Mouse (Mus musculus): ENCODE results near the gene Tomm70a.

Tomm70a gene

GRCm38 (mm10) chr16:57130752-57131400 lies 9.4 kb downstream of the Tomm70a start:
- POLR2A ChIA-PET: interaction anchor here (0.6 to 4.1 kb wide), 14 partner anchors 8 to 463 kb away, joined by 3 to 24 read pairs (median 5); partner anchors contain the start of genes Nit2 (in 2 of the 4) and Tomm70a (in 2 of the 4)
- CTCF ChIA-PET: interaction anchor here in 1 of 4 experiments (1.9 kb wide), 1 partner anchor 35 kb away, joined by 7 read pairs; no protein-coding TSS in a partner anchor

DNA sequence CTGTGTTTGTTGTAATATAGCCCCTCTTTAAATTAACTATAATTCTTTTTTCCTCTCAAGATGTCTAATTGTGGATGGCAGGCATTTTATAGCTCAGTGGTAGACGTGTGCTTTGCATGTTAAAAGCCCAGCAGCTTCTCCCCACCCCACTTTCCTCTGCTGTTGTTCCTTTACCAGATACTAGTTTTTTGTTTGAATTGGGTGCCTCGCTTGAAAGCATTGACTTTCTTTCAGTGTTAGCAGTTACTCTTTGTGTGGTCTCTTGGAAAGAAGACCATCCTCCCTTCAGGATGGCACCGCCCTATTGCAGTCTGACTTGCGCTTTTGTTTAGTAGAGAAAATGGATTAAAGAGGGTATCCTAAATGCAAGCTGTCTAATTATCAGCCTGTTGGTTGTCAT lies 10.0 kb downstream of the Tomm70a start:
- POLR2A ChIA-PET: interaction anchor here in 3 of 4 experiments (0.6 to 4.1 kb wide), 16 partner anchors 9 to 462 kb away, joined by 3 to 24 read pairs (median 4); partner anchors contain the start of genes Nit2 (in 2 of the 3) and Tomm70a (in 2 of the 3)
- CTCF ChIA-PET: interaction anchor here in 2 of 4 experiments (0.7 to 1.9 kb wide), 2 partner anchors 35 to 981 kb away, joined by 4 to 7 read pairs; no protein-coding TSS in a partner anchor

DNA sequence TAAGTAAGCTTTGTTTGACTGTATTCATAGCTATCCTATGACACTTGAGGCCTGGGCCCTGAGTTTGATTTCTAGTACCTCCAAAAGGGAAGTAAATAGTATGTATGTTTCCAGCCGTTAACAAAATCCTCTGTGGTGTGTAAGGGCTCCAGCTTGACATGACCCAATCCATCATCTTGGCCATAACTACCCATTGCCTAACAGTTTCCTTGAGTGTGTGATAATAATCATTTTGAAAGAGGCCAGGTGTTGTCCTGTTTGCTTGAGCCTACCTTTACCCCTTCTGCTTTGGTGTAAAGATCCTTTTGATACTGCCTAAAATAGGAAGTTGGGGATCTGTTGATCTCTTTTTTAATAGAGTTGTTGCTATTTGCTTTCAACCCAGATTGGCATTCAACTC lies 10.8 kb downstream of the Tomm70a start:
- ChIA-PET POLR2A (interaction anchor here in 3 of 4 experiments (0.6 to 4.1 kb wide), 9 partner anchors 8 to 44 kb away, joined by 3 to 24 read pairs (median 6); partner anchors contain the start of genes Tomm70a (in 2 of the 3) and Nit2 (in 1 of the 3)), CTCF (no interaction called here)

DNA sequence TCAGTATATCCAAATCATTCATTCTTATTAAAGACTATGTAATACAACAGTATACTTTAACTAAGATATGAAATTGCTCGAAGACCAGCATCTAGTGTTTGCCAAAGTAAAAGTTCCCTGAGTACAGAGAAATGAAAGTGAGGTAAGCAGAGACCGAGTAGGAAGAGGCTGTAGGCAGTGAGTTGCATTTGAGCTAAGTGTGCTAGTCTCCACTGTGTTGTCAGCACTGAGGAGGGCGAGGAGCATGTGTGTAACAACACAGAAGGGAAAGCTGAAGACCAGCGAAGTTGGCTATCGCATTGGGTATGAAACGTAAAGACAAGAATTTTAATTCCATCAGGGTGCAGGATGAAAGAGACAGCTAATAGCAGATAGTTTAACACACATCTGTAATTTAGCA lies 12.1 kb downstream of the Tomm70a start:
- CTCF ChIA-PET: no interaction called here

DNA sequence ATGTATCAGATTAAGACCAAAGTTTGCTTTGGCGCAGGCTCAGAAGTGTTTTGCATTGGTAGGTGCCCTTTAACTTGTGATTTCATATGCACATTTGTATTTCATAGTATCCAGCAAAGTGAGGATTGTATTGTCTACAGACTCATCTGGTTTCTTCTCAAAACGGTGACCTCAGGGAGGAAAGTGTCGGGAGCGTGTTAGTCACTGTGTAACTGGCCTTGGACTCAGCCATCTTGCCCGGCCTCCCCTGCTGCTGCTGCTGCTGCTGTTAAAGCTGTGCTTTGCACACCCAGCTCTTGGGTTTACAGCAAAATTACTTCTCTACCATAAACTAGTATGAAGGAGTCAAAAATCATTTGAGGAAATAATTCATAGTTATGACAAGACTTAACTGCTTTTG lies 23.2 kb downstream of the Tomm70a start:
- ChIA-PET CTCF (no interaction called here), POLR2A (interaction anchor here in 1 of 4 experiments (2.8 kb wide), 1 partner anchor 14 kb away, joined by 6 read pairs; no protein-coding TSS in a partner anchor)

More for the DNA sequence above, 12.1 kb downstream of the Tomm70a start:
- POLR2A ChIA-PET: interaction anchor here in 3 of 4 experiments (0.8 to 4.8 kb wide), 9 partner anchors 10 to 1162 kb away, joined by 3 to 24 read pairs (median 4); partner anchors contain the start of gene Nit2 (in 2 of the 3)

DNA sequence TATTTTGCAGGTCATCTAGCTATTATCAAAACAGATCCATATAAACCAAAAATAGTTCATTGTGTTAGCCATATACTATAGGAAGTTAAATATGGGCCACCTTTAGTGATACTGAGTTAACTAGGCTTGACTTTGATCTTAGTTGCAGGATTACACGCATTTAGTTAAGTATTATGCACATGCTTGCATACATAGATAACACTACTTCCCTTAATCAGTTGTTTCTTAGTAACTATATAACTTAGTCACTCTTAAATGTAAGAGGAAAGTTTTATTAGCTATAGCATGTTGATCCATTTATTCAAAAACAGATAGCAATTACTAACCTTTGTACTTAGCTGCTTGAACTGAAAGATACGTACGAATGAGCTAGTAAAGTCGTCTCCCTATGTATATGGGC lies 29.9 kb downstream of the Tomm70a start:
- CTCF ChIA-PET: interaction anchor here in 1 of 4 experiments (0.8 kb wide), 1 partner anchor 15 kb away, joined by 4 read pairs; no protein-coding TSS in a partner anchor
- POLR2A ChIA-PET: interaction anchor here in 2 of 4 experiments (0.6 to 2.1 kb wide), 6 partner anchors 8 to 29 kb away, joined by 3 to 7 read pairs (median 6); no protein-coding TSS in a partner anchor

GRCm38 (mm10) chr16:57155899-57156298 lies 34.4 kb downstream of the Tomm70a start:
- ChIA-PET CTCF (no interaction called here), POLR2A (interaction anchor here in 3 of 4 experiments (0.8 to 3.9 kb wide), 12 partner anchors 10 to 440 kb away, joined by 3 to 22 read pairs (median 4); partner anchors contain the start of gene Nit2 (in 3 of the 3))

DNA sequence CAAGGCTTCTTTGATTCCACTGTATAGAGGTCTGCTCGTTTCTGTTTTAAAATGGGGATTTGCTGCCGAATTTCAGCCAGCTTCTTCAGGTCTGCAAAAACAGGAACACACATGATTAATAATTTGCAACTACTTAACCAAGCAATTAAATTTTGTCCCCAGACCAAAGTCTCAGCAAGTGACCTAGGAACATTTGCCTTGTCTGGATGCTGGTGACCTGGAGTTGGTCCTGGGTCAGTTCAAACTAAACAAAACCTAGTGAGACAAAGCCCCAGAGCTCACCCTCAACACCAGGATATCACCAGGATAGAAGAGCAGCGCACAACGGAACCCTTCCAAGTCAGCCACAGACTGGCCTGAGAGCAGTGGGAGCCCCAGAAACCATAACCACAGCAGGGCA lies 35.6 kb downstream of the Tomm70a start:
- CTCF ChIA-PET: interaction anchor here in 3 of 4 experiments (1.0 to 1.4 kb wide), 3 partner anchors 9 to 11 kb away, joined by 3 to 7 read pairs (median 3); no protein-coding TSS in a partner anchor
- POLR2A ChIA-PET: interaction anchor here in 2 of 4 experiments (1.0 to 3.9 kb wide), 8 partner anchors 10 to 441 kb away, joined by 3 to 22 read pairs (median 4); partner anchors contain the start of gene Nit2 (in 2 of the 2)

DNA sequence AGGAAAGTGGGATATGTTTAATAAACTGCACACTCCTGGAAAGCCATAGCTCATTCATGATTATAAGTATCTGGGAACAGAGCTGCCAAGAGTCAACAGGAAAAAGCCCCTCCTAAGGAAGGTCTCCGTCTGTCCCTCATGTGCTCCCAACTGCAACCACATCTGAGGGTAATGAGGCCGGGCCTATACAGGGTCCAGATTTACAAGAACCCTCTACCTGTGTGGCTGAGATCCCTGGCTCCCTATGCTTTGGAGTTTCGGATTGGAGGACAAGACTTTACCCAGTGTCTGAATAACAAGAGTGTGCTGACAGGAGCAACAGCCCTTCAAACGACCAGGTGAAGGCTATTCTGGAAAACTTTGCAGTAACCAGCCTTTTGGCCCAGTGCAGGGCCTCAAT lies 36.2 kb downstream of the Tomm70a start:
- ChIA-PET CTCF (interaction anchor here in 3 of 4 experiments (1.0 to 1.4 kb wide), 3 partner anchors 8 to 10 kb away, joined by 3 to 7 read pairs (median 3); no protein-coding TSS in a partner anchor), POLR2A (interaction anchor here in 2 of 4 experiments (1.0 to 3.9 kb wide), 6 partner anchors 9 to 34 kb away, joined by 3 to 22 read pairs (median 6); partner anchors contain the start of gene Nit2 (in 2 of the 2))

DNA sequence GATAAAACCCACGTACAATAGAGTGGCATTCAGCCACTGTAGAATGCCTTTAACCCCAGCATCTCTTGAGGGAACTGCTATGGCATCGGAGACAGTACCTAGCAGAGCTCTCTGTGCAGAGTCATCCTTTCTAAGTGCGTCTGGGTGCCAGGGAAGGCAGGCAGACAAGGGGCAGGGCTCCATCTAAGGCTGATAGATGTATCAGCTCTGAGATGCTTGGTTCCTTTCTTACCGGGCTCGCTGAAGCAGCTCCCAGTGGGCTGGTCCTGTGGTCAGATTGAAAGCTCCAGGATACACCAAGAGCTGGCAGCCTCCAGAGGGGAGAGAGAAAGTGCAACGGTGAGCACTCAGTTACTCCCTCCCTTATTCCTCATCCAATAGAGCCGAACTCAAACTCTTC lies 38.3 kb downstream of the Tomm70a start:
- POLR2A ChIA-PET: interaction anchor here in 2 of 4 experiments (1.1 to 3.5 kb wide), 5 partner anchors 9 to 434 kb away, joined by 3 to 13 read pairs (median 7); no protein-coding TSS in a partner anchor

DNA sequence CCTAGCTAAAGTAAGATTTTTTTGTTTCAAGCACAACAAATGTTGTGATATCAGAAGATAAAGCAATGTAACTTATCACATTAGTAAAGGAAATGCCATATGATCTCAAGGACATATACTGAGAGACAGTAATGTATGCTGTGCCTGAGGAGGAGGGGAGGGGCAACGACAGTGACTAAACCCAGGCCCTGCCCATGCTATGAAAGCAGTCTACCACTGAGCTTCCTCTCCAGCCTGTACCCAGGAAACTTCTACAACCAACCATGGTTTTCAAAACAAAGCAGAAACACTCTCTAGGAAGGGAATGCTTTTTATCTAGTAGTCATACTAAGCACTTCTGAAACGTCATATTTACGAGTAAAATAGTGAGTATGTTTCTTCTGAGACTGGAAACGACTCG lies 41.3 kb downstream of the Tomm70a start:
- POLR2A ChIA-PET: interaction anchor here in 3 of 4 experiments (0.6 to 2.2 kb wide), 4 partner anchors 9 to 36 kb away, joined by 3 to 5 read pairs (median 4); no protein-coding TSS in a partner anchor
- CTCF ChIA-PET: no interaction called here

More for the DNA sequence above, 38.3 kb downstream of the Tomm70a start:
- CTCF ChIA-PET: no interaction called here

DNA sequence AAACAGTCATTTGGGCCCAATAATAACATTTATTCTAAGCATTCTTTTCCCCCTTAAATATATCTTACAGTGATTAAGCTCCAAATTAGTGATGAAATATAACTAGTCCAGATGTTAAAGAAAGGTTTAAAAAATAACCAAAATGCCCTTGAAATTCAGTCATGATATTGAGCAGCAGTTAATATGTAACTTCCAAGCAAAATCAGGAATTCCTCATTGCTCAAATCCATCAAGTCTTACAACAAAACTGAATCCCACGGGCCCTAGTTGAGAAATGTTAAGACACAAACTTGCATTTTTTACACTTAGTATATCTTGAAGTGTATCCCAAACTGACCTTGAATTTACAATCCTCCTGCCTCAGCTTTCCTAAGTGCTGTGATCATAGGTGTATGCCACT lies 42.2 kb downstream of the Tomm70a start:
- POLR2A ChIA-PET: interaction anchor here in 1 of 4 experiments (1.0 to 2.2 kb wide), 6 partner anchors 13 to 45 kb away, joined by 3 to 7 read pairs (median 4); partner anchors contain the start of gene Tomm70a

DNA sequence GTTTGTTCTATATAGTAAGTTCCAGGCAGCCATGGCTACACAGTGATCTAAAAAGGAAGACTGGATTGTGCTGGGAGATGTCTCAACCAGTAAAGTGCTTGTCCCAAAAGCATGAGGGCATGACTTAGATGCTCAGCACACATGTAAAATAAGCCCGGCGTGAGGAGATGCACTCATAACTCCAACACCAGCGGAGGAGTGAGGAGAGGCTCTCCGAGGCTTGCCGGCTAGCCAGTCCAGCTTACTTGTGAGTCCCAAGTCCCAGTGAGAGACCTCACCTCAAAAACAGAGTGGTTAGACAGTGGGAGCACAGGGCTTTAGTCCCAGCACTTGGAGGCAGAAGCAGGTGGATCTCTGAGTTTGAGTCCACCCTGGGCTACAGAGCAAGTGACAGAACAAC lies 43.7 kb downstream of the Tomm70a start:
- ChIA-PET POLR2A (interaction anchor here in 1 of 4 experiments (1.3 to 2.2 kb wide), 2 partner anchors 12 to 29 kb away, joined by 3 to 7 read pairs; no protein-coding TSS in a partner anchor), CTCF (no interaction called here)

More for the DNA sequence above, 42.2 kb downstream of the Tomm70a start:
- CTCF ChIA-PET: interaction anchor here in 1 of 4 experiments (0.6 kb wide), 1 partner anchor 43 kb away, joined by 4 read pairs; no protein-coding TSS in a partner anchor

DNA sequence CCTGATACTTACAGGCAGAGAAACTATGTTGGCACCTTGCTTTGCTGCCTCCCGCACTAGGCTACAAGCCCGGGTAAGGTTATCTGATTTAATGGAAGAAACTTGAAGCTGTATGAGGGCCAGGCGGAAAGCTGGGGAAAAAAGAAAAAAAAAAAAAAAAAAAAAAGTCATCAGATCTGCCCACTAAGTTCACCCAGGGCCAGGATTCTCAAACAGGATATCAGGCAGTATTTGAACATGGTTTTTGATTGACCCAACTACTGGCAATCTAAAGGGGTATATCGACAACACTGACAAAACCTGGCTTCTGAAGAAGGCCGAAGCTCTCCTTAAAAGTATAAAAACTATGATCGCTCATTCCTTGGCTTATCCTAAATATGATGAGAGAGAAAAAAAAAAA lies 44.6 kb downstream of the Tomm70a start:
- CTCF ChIA-PET: interaction anchor here (0.5 to 2.5 kb wide), 29 partner anchors 9 to 952 kb away, joined by 3 to 24 read pairs (median 4); partner anchors contain the start of gene Tomm70a (in 2 of the 4)
- POLR2A ChIA-PET: interaction anchor here (0.6 to 3.5 kb wide), 25 partner anchors 9 to 1197 kb away, joined by 3 to 56 read pairs (median 8); partner anchors contain the start of genes Tbc1d23 (in 2 of the 4), Tomm70a (in 2 of the 4) and Tfg (in 1 of the 4)

DNA sequence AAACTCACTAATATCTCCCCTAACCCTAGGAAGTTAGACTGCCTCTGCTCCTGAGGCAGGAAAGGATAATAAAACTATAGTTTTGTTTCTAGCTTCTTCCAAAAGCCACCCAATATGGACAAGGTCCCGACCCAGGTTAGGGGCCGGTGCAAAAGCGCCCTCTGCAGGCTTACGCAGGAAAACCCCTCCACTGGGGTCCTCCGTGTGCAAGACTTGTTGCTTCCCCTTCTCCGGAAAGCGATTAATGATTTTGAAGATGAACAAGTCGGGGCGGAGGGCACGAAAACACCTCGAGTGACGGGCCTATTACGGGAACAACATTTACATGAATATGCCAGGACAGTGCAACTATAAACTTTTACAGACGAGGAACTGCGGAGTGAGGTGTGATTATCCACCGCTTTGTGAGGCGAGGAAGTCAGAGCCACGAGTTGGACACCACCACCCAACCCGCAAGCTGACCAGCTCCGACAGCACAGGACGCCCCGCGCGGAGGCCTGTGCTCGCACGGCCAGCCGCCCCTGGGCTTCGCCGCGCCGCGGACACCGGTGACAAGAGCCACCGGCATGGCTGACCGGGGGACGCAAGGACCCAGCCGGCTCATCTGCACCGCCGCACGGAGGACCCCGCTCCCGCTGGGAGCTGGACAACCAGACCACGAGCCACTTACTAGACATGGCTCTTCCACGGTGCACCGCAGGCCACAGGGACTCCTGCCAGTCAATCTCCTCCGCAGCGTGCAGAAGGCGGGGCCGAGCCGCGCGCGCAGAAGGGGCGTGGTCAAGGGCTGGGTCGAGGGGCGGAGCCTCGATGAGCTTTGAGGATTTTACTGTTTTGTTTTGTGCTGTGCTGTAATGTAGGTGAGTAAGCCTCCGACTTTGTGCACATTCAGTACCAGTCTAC lies 45.4 kb downstream of the Tomm70a start, which contains the start of gene Nit2:
Gene Nit2 (minus strand): TSS at position 731 of the 903 bp plus-strand sequence.
- ChIA-PET POLR2A (interaction anchor here (0.5 to 3.5 kb wide), 43 partner anchors 9 to 1198 kb away, joined by 3 to 56 read pairs (median 5); partner anchors contain the start of genes Tbc1d23 (in 3 of the 4), Tomm70a (in 2 of the 4), Cmss1 (in 1 of the 4) and Tfg (in 1 of the 4)), CTCF (interaction anchor here (0.5 to 2.5 kb wide), 37 partner anchors 9 to 1299 kb away, joined by 3 to 24 read pairs (median 3); partner anchors contain the start of gene Tomm70a (in 2 of the 4))

DNA sequence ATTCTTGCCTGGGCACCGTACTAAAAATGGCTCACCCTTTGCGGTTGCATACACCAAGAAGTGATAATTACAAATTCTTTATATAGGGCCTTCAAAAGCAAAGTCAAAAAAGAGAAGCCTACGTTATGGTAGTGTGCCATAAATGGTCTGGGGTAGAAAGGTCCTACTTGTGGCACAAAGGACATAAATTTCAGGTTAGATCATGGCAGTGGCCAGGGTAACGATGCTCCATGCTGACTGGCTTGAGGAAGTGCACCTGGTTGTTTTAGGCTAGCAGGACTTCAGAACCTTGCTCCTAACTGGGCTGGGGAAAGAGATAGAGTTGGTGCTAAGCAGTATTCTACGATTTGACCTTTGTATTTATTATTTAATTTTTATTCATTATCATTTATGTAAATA lies 46.0 kb downstream of the Tomm70a start:
- CTCF ChIA-PET: interaction anchor here (0.5 to 2.5 kb wide), 15 partner anchors 8 to 1298 kb away, joined by 3 to 24 read pairs (median 3); partner anchors contain the start of gene Tomm70a (in 1 of the 4)
- POLR2A ChIA-PET: interaction anchor here in 3 of 4 experiments (0.5 to 3.5 kb wide), 35 partner anchors 8 to 451 kb away, joined by 3 to 56 read pairs (median 5); partner anchors contain the start of genes Tbc1d23 (in 3 of the 3), Tomm70a (in 2 of the 3), Cmss1 (in 1 of the 3) and Tfg (in 1 of the 3)

DNA sequence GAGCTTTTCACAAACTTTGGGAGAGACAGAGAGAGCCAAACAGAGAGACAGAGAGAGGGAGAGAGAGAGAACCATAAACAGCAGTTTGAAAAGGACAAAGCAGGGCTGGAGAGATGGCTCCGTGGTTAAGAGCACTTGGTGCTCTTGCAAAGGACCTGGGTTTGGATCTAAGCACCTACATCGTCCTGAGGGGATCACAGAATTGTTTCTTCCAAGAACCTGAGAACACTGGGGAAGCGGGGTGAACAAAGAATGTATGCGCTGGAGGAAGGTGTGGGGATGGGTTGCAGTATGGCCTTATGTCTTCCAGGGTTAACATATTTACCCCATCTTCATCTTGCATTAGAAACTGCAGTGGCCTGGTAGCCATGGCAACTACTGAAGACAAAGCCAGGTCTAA lies 46.7 kb downstream of the Tomm70a start:
- POLR2A ChIA-PET: interaction anchor here in 3 of 4 experiments (0.6 to 3.5 kb wide), 13 partner anchors 8 to 452 kb away, joined by 3 to 56 read pairs (median 10); partner anchors contain the start of genes Tomm70a (in 2 of the 3), Tbc1d23 (in 1 of the 3) and Tfg (in 1 of the 3)
- CTCF ChIA-PET: interaction anchor here in 2 of 4 experiments (0.5 to 2.5 kb wide), 5 partner anchors 8 to 1220 kb away, joined by 3 to 24 read pairs (median 7); no protein-coding TSS in a partner anchor

Measured in embryonic stem cell, embryonic (primary cell).